18 mouse cellular contexts compared by ENCODE assay signal in genomic region chr1:154112500-154112899, GRCm38 (mm10).
A peak's percentile ranks its signal among the peaks of the same experiment; 100 is the strongest.
DNase-seq lines count a peak whose midpoint lies in the region; ATAC-seq and TF ChIP-seq lines count a peak whose summit lies in the region.
"Had no signal": no experiment of that assay in that cellular context is flagged by ENCODE, and none has a peak within 500 bp of the region (broad histone marks: within the 10 kb centered on the region; RNA-seq: fewer than 3 reads in every experiment).

No protein-coding gene starts in this region.

- no peaks in the 10 kb centered on the region for H3K36me3 ChIP-seq in stomach, embryonic 15.5 days
- H3K36me3 ChIP-seq: embryonic facial prominence, embryonic 12.5 days; forebrain, embryonic 10.5 days; hindbrain, embryonic 15.5 days; limb, embryonic 12.5 days; midbrain, embryonic 15.5 days had no signal

- TF ChIP-seq POLR2A in cortical plate, adult 2 months (IDR thresholded peaks at IDR 0.05; ENCODE audit: extremely low read depth, insufficient read depth, low read length), result no peak

- no peaks in the 10 kb centered on the region for H3K27me3 ChIP-seq in stomach, embryonic 15.5 days (replicated peaks)
- H3K27me3 ChIP-seq: embryonic facial prominence, embryonic 12.5 days; hindbrain, embryonic 15.5 days; limb, embryonic 12.5 days; midbrain, embryonic 15.5 days had no signal

- H3K9me3 ChIP-seq in stomach, embryonic 15.5 days, result no peaks in the 10 kb centered on the region
- H3K9me3 ChIP-seq: embryonic facial prominence, embryonic 12.5 days; forebrain, embryonic 10.5 days; hindbrain, embryonic 15.5 days; limb, embryonic 12.5 days; midbrain, embryonic 15.5 days had no signal

- H3K27ac ChIP-seq in left cerebral cortex, adult 2 months, result peak overlapping the region; percentile 66
- H3K27ac ChIP-seq in cortical plate, adult 2 months (ENCODE audit: insufficient read depth, low read length), result peak overlapping the region; percentile 93
- H3K27ac ChIP-seq in stomach, embryonic 15.5 days, result peak overlapping the region; percentile 59; the same call in 1 of the 2 replicates
- H3K27ac ChIP-seq: embryonic facial prominence, embryonic 12.5 days; forebrain, embryonic 10.5 days; hindbrain, embryonic 15.5 days; limb, embryonic 12.5 days; liver, embryonic 14.5 days; midbrain, embryonic 15.5 days had no signal

- no peak overlapping the region for H3K4me3 ChIP-seq in left cerebral cortex, adult 2 months
- H3K4me3 ChIP-seq in cortical plate, adult 2 months (ENCODE audit: insufficient read depth, low read length), result no peak overlapping the region
- no peak overlapping the region for H3K4me3 ChIP-seq in stomach, embryonic 15.5 days (replicated peaks)
- H3K4me3 ChIP-seq: embryonic facial prominence, embryonic 12.5 days; forebrain, embryonic 10.5 days; hindbrain, embryonic 15.5 days; limb, embryonic 12.5 days; midbrain, embryonic 15.5 days had no signal

- peak; percentile 48 for DNase-seq in gastrocnemius, postnatal 25 days
- no peak for DNase-seq in gastrocnemius, postnatal 10 days
- no peak for DNase-seq in left cerebral cortex, adult 2 months (ENCODE audit: extremely low spot score in 1 of 2, low spot score in 2 of 2)
- DNase-seq in left cerebral cortex, adult 18-20 months (ENCODE audit: low spot score in 2 of 2), result no peak
- DNase-seq in embryo, embryonic 10 days (ENCODE audit: low spot score), result no peak
- DNase-seq: adrenal gland, postnatal 14 days; cerebellum, adult 9-11 months; kidney, adult 2 months; kidney, postnatal 36 days; thymus, postnatal 4 days had no signal

- peak; percentile 35; the same call in 1 of the 2 replicates for ATAC-seq in stomach, embryonic 15.5 days (ENCODE audit: insufficient read depth, low FRiP score, low read depth)
- ATAC-seq: midbrain, embryonic 15.5 days had no signal

- no peak for TF ChIP-seq CTCF in left cerebral cortex, adult 2 months (IDR thresholded peaks at IDR 0.05)
- no peak for TF ChIP-seq CTCF in cortical plate, adult 2 months (IDR thresholded peaks at IDR 0.05; ENCODE audit: extremely low read depth, insufficient read depth, low read length)

- intact Hi-C loops in left cerebral cortex, adult 2 months (cut with DNase I), result no loop called here

- H3K9ac ChIP-seq in stomach, embryonic 15.5 days, result no peak overlapping the region
- H3K9ac ChIP-seq: embryonic facial prominence, embryonic 12.5 days; hindbrain, embryonic 15.5 days; limb, embryonic 12.5 days; liver, embryonic 14.5 days; midbrain, embryonic 15.5 days had no signal

- no peaks in the 10 kb centered on the region; the same call in 1 of the 2 replicates for H3K4me1 ChIP-seq in cortical plate, adult 2 months (ENCODE audit: control insufficient read depth, insufficient read depth, low read length)
- H3K4me1 ChIP-seq in stomach, embryonic 15.5 days, result peaks cover under 1% of the 10 kb centered on the region; the same call in 1 of the 2 replicates
- H3K4me1 ChIP-seq: midbrain, embryonic 15.5 days had no signal

- H3K4me2 ChIP-seq in stomach, embryonic 15.5 days, result no peak overlapping the region
- H3K4me2 ChIP-seq: embryonic facial prominence, embryonic 12.5 days; hindbrain, embryonic 15.5 days; limb, embryonic 12.5 days; midbrain, embryonic 15.5 days had no signal

- 56% methylated on average over 3 of the region's 3 CpGs for WGBS in stomach, embryonic 15.5 days
